Mouse (Mus musculus): ENCODE measurements around the gene Cryba1.
"Not testable (repeated sequence)": the region's sequence is repeated elsewhere in the genome, so short reads cannot be mapped to it uniquely, and the experiment has no call there.

The Cryba1 gene

GRCm38 (mm10) chr11:77725183-77725582, at the start of gene Cryba1:
Gene Cryba1, minus strand, starts transcription at chr11:77725283.
- no peak for DNase-seq

DNA sequence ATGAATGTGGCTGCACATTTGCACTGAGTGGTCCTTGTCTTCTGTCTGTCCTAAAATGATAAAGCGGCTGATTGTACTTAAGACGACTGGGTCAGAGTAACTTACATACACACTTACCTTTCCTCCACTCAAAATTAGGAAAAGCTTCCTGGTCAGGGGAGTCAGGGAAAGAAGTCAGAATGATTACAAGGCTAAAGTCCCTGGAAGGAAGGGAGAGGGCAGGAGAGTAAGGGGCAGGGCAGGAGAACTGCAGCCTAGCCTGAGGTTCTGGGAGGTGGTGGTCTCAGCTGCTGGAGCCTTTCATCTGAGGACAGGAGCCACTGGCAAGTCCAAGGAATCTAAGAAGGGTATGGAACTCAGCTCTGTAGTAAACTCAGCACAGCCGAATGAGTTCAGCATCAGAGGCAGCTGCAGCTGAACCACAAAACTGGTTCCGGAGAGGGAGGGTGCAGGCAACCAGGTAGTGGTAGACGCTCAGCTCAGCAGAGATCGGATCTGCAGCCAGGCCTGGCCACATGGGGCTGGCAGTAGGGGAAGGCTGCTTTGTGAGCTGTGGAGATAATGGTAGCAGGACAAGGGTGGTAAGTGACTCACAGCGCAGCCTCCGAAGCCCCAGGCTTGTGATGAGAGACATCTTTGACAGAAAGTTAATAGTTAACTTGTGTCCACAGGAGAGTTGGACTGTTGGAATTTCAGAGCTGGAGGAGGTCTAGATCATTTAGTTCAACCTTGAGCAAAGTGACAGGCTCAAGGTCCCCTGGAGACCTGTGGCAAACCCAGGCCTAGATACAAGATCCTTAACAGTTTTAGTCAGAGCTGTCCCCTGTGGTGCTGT, 47.0 kb upstream of the Cryba1 start:
- DNase-seq, result no peak

- DNase-seq, result no peak
Measured at GRCm38 (mm10) chr11:77770346-77770745, 45.3 kb upstream of the Cryba1 start.

DNA sequence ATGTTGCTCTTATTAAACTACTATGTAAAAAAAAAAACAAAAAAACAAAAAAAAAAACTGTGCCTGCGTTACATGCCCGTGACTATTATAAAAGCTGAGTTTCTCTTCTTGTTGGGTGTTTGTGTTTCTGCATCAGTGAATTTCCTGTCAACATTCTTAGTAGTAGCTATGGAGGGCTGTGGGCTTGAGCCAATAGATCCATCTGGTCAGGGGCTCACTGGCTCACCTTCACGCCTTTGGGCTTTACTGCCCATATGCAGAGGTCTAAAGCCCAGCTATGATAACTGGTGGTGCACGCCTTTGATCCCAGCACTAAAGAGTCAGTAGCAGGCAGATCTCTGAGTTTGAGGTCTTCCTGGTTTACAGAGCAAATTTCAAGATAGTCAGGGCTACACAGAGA, 44.4 kb upstream of the Cryba1 start:
- no peak for DNase-seq

- peak; percentile 76 for DNase-seq
Measured at GRCm38 (mm10) chr11:77766351-77767001, 41.4 kb upstream of the Cryba1 start.

DNA sequence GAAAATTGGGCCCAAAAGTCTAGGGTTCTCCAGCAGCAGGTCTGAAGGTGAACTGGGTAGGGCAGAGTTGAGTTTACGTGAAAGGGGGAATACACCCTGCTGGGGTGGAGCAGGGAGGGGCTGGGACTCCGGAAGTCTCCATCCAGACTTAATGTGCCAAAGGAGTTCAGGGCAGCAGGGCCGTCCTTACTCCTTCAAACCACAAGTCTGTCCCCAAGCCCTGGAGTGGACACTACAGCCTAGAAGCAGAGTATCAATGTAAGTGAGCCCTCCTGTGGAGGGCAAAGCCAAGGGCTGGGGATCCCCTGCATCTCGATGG, 40.3 kb upstream of the Cryba1 start:
- peak; percentile 48 for DNase-seq

DNA sequence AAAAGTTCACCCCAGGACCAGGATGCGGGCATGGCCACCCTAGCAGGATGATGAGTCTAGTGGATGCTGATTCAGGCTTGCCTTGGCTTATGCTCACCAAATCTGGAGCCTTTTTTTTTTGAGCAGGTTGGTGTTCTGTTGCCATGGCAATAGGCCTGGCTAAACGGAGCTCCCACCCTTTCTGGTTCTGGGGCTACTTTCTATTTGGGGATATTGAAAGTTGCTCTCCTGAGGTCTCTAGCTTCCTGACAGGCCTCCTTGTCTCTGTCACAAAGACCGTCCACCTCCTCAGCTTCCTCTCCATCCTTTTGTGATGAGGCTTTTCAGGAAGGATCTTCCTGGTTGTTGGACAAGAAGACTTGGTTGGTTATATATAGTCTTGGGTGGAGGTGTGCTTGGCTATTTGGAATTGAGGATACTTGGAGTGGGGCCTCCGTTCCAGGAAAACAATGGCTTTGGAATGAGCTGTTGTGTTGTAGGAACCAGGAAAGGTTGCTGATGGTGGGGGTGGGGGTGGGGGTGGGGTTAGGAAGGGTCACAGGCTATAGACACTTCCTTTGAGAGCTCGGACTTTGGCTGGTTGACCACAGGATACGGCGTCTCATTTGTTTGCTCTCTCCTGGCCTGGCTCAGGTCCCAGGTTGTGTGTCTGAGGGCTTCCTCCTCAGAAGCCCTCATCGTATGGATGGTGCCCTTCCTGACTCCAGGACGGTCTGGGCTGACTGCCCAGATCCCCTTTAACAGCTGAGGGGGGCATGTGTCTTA, 39.8 kb upstream of the Cryba1 start:
- DNase-seq, result peak; percentile 79

DNA sequence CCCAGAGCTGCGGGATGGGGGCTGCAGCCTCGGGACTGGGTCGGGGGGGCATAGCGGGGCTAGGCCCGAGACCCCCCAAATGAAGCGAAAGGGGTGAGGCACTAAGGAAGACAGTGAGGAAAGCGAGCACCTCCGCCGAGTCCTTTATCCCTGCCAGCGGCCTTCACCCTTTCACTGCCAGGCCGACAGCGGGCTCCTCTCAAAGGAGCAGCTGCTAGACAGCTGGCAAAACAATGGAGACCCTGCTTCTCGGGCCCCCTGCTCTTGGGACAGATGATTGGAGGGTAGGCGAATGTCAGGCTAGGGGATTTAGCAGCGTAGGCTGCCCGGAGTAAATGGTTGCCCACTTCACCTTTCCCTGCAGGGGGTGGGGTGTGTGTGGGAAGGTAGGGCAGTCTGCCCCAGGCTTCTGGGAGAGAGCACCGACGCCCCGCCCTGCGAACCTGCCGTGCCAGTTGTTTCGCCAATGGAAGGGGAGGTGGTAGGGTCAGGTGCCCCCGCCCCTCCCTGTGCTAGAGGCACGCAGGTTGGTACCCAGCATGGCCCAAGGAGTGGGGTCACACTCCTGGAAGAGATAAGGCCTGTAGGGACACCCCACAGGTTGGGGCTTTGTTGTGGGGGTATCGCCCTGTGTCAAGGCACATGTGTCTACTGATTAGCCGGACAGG, 38.7 kb upstream of the Cryba1 start:
- DNase-seq, result peak; percentile 90

GRCm38 (mm10) chr11:77762783-77763672, 37.9 kb upstream of the Cryba1 start, which contains the start of gene Myo18a:
Gene Myo18a, plus strand, starts transcription at chr11:77763246.
- peak; percentile 86 for DNase-seq

DNA sequence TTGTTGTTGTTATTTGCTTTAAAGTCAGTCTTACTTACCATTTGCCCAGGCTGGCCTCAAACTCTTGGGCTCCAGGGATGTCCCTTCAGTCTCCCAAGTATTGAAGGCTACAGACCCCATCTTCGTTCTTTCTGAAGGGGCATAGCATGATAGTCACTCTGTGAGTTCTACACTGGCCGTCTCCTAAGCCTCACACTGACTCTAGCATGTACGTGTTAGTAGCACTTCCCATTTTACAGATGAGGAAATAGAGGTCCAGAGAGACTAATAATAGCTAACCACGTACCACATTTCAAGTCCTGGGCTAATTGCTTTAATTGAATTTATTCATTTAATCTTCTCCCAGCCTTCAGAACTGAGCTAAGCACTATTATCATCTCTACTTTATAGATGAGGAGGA, 34.9 kb upstream of the Cryba1 start:
- DNase-seq, result no peak

DNA sequence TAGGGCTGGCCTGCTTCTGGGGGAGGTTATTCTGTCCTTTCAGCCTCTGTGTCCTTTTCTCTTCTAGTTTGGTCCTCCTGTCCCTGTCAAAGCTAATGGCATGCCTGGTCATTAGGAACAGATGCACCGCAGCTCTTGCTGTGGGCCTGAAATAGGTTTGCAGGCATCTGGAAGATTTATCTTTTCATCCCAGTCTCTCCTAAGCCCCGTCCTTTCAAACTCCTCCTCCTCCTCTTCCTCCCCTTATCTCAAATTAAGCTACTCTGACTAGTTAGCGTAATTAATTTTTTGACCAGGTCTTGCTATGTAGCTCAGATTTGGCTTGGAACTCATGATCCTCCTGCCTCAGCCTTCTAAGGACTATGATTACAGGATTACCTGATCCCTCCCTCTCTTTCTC, 28.4 kb upstream of the Cryba1 start:
- no peak for DNase-seq

DNA sequence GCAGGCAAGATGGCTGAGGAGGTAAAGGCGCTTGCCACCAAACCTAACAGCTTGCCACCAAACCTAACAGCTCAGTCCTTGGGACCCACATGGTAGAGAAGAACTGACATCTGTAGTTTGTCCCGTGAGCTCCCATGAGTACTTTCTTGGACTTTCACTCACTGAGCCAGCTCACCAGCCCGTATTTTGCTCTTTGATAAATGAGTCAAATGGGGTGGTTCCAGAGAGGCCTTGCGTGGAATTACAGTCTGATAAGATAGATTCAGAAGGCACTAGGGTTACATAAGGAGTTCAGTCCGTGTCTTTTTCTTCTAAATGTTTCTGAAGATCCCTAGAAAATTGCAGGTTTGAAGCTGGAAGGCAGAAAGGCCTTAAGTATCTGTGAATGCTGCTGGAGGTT, 27.4 kb upstream of the Cryba1 start:
- no peak for DNase-seq

DNA sequence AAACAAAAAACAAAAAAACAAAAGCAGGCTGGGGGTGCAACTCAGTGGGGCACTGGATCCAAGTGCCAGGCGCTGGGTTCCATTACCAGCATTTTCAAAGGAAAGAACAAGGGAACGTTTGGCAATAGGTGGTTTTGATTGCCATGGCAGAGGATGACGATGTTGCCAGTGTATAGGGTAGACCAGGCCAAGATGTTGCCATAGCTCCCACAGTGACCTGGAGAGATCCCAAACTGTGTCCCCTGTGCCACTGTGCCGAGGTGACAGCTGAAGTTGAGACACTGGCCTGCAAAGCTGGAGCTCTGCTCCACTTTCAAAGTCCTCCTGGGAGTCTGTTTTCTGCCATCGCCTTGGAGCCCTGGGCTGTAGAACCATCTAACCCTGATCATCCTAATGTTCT, 23.9 kb upstream of the Cryba1 start:
- no peak for DNase-seq

- DNase-seq, result not testable (repeated sequence)
Measured at GRCm38 (mm10) chr11:77747103-77747502, 22.0 kb upstream of the Cryba1 start.

GRCm38 (mm10) chr11:77746652-77747051, 21.6 kb upstream of the Cryba1 start:
- DNase-seq, result no peak

DNA sequence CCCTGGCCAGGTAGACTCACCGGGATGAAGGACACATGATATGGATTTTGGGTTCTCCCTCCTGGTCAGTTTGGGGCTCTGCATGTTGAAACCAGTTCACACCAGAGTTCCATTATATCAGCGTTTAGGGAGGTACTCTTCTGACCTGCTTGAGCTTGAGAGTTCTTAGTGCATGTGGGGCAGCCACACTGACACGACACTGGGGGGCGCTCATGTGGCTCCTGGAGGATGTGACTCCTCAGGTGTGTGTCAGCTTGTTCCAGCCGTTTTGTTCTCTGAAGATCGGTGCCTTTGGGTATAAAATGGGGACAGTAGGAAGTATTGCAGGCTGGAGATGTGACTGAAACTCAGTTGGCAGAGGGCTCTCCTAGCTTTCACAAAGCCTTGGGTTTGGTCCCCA, 18.9 kb upstream of the Cryba1 start:
- peak; percentile 72 for DNase-seq

GRCm38 (mm10) chr11:77738555-77738954, 13.5 kb upstream of the Cryba1 start:
- DNase-seq, result no peak

DNA sequence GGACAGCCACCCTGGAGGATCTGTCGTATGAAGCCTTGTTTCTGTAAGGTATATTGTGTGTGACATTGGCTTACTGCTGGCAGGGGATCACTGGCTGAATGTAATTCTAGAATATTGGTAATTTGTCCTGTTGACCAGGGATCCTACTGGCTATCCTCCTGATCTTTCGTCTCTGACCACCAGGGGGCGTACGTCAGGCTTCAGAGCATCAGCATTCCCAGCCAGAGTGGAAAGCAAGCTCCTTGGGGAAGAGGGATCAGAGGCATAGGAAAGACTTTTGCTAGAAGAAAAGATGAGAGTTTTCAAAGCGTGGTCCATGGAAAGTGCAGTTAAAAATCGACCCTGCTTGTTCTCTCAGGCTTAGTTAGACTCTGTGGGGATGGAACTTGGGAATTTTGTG, 12.2 kb upstream of the Cryba1 start:
- DNase-seq, result peak; percentile 95

DNA sequence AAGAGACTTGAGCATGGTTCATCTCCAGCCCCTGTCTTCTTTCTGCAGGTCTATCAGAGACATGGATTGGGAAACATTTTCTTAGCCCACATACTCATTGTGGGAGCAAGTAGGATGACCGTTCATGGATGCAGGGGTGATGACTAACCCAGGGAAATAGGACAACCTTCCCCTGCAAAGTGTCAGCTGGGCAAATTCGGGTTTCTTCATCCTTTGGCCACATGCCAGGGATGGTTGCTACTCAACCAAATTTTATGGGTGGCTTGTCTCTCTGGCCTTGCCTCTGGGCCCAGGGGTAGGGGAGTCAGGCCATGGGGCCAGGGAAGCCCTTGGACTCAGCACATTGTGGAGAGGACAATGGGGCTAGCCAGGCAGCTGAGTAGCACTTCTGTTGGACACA, 3.5 kb upstream of the Cryba1 start:
- no peak for DNase-seq

DNA sequence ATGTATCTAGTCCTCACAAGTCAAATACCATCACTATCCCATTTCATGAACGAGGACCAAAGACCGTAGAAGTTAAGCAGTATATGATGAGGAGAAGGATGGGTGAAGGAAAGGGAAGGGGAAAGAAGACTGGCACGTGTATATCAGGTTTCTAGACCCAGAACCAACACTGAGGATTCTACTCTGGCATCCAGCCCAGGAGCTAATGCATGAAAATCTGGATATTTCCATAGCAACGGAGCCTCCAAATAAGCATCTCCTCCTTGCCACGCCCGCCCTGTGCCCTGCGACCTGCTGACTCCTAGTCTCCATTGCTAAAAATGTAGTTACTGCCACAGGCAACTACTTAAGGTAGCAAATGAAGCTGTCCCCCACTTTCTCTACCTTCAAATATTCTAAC, 317 bp downstream of the Cryba1 start:
- no peak for DNase-seq

DNA sequence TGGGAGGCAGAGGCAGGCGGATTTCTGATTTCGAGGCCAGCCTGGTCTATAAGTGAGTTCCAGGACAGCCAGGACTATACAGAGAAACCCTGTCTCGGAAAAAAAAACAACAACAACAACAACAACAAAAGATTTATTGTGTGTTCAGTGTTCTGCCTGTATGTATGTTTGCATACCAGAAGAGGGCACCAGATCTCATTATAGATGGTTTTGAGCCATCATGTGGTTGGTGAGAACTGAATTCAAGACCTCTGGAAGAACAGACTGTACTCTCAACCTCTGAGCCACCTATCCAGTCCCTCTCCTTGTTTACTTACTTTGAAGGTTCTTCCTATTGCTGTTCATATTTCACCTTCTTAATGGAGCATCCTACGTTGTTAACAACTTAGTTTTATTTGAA, 3.7 kb downstream of the Cryba1 start:
- DNase-seq, result no peak

- DNase-seq, result no peak
Measured at GRCm38 (mm10) chr11:77719055-77719454, 6.0 kb downstream of the Cryba1 start.

All from lung, postnatal 36 days (tissue).